Mouse (Mus musculus) forebrain, postnatal 0 days (tissue): ENCODE data around the gene Nup85. TPM values are rescaled to one million over a fixed set of nuclear protein-coding genes. Genes with fewer than 3 reads are reported as not detected.

Experiments used
- ATAC-seq: fragments of 200-750 bp; cut with Nextera tagmentation; 2 replicates; pipeline ENCODE4 v1.8.0; 2017; ENCODE audit warnings: mild to moderate bottlenecking, moderate library complexity
- DNase-seq: peaks from one replicate; pipeline ENCODE4 v3.0.0-alpha.2; 2015
- H3K27ac ChIP-seq: fragments of 300-500 bp; sonication (generic); 2 replicates; pipeline ENCODE4 v1.5.1; 2014; ENCODE audit warnings: low read depth, mild to moderate bottlenecking, antibody characterized with exemption, low read length, moderate library complexity, mixed read lengths
- H3K27me3 ChIP-seq: fragments of 300-500 bp; sonication (generic); 2 replicates; pipeline ENCODE4 v1.6.1; 2014; ENCODE audit warnings: mild to moderate bottlenecking, low read length, mixed read lengths; ENCODE audit not compliant: insufficient read depth
- H3K36me3 ChIP-seq: fragments of 300-500 bp; sonication (generic); 2 replicates; pipeline ENCODE4 v1.6.1; 2014; ENCODE audit warnings: mild to moderate bottlenecking, moderate library complexity; ENCODE audit not compliant: insufficient read depth
- H3K4me1 ChIP-seq: fragments of 300-500 bp; sonication (generic); 2 replicates; pipeline ENCODE4 v1.6.1; 2014; ENCODE audit warnings: antibody characterized with exemption; ENCODE audit not compliant: insufficient read depth
- H3K4me2 ChIP-seq: fragments of 300-500 bp; sonication (generic); 2 replicates; pipeline ENCODE4 v1.6.1; 2014; ENCODE audit warnings: low read depth, mild to moderate bottlenecking, moderate library complexity
- H3K4me3 ChIP-seq: fragments of 300-500 bp; sonication (generic); 2 replicates; pipeline ENCODE4 v1.5.1; 2014; ENCODE audit warnings: low read depth, low read length, mixed read lengths
- H3K9ac ChIP-seq: fragments of 300-500 bp; sonication (generic); 2 replicates; pipeline ENCODE4 v1.6.1; 2014; ENCODE audit warnings: mild to moderate bottlenecking
- H3K9me3 ChIP-seq: fragments of 300-500 bp; sonication (generic); 2 replicates; pipeline ENCODE4 v1.6.1; 2016; ENCODE audit warnings: low read length
- CTCF ChIP-seq: sonication (generic); IDR thresholded peaks from 2 replicates; pipeline ENCODE4 v1.5.1; 2016; ENCODE audit warnings: antibody characterized with exemption, control low read depth, low read depth
- WGBS: fragments of 180-500 bp; shearing (Covaris S2); extraction: QIAGEN DNeasy Blood & Tissue Kit; methylation state at CpG from one replicate; pipeline ENCODE4 v1.1.7; 2014; 5-methylcytosine and 5-hydroxymethylcytosine counted together
- polyA plus RNA-seq: library from polyadenylated mRNA; unstranded; fragments of >200 nt; fragmentation: Nextera tagmentation; extraction: Ambion mirVana; gene quantifications from 2 replicates; pipeline ENCODE4 v1.2.1, GENCODE M21; 2015
- total RNA-seq: library from RNA; depleted of rRNA; stranded (reverse); fragments of >200 nt; gene quantifications from 2 replicates; pipeline ENCODE4 v1.2.3, GENCODE M21; 2014

Nup85 gene
- total and polyA plus RNA-seq, 2 experiments from 2014 or later: 78.7 to 90.3 TPM

GRCm38 (mm10) chr11:115627705-115628464 is 63.7 kb downstream of the Nup85 start, which contains the start of gene Slc25a19:
Slc25a19 (minus strand) TSS chr11:115628295.
- Histone ChIP-seq H3K9ac (peak within 1 kb of the TSS; percentile 65), H3K36me3 (peaks cover 2% of the 10 kb centered on the region), H3K4me1 (peaks cover 5% of the 10 kb centered on the region; the same call in 1 of the 2 replicates), H3K27me3 (no peaks in the 10 kb centered on the region), H3K4me2 (peak within 1 kb of the TSS; percentile 88), H3K9me3 (no peaks in the 10 kb centered on the region), H3K27ac (0 out of 2 replicates have a peak within 1 kb of the TSS, but pooled peaks have one; percentile 36), H3K4me3 (peak within 1 kb of the TSS; percentile 74)
- DNase-seq (peak; percentile 98), ATAC-seq (peak; percentile 100)
- under 1% methylated on average over 47 of the region's 47 CpGs for WGBS
- no peak for TF ChIP-seq CTCF

GRCm38 (mm10) chr11:115628465-115629101 is 64.3 kb downstream of the Nup85 start:
- peak overlapping the region; percentile 88 for H3K4me2 ChIP-seq
- H3K36me3 ChIP-seq: no peaks in the 10 kb centered on the region
- DNase-seq (no peak), ATAC-seq (no peak)
- no peak overlapping the region for H3K27ac ChIP-seq
- no peak for TF ChIP-seq CTCF
- 53% methylated on average over 13 of the region's 13 CpGs for WGBS
- peak overlapping the region; percentile 22 for H3K9ac ChIP-seq
- peaks cover 5% of the 10 kb centered on the region; the same call in 1 of the 2 replicates for H3K4me1 ChIP-seq
- H3K27me3 ChIP-seq: no peaks in the 10 kb centered on the region
- peak overlapping the region; percentile 74 for H3K4me3 ChIP-seq
- H3K9me3 ChIP-seq: no peaks in the 10 kb centered on the region

GRCm38 (mm10) chr11:115629734-115630531 is 65.7 kb downstream of the Nup85 start:
- no peaks in the 10 kb centered on the region for H3K9me3 ChIP-seq
- H3K4me2 ChIP-seq: no peak overlapping the region
- H3K36me3 ChIP-seq: no peaks in the 10 kb centered on the region
- 91% methylated on average over 13 of the region's 13 CpGs for WGBS
- no peak for ATAC-seq
- TF ChIP-seq CTCF: no peak
- H3K27ac ChIP-seq: no peak overlapping the region
- no peak overlapping the region for H3K9ac ChIP-seq
- H3K4me1 ChIP-seq: peaks cover 5% of the 10 kb centered on the region; the same call in 1 of the 2 replicates
- DNase-seq: no peak
- no peak overlapping the region for H3K4me3 ChIP-seq
- no peaks in the 10 kb centered on the region for H3K27me3 ChIP-seq

- no peak overlapping the region for H3K9ac ChIP-seq
- H3K27ac ChIP-seq: no peak overlapping the region
- no peaks in the 10 kb centered on the region for H3K9me3 ChIP-seq
- WGBS: 47% methylated on average over 16 of the region's 16 CpGs
- H3K36me3 ChIP-seq: no peaks in the 10 kb centered on the region
- DNase-seq: no peak
- TF ChIP-seq CTCF: no peak
- peaks cover 5% of the 10 kb centered on the region; the same call in 1 of the 2 replicates for H3K4me1 ChIP-seq
- H3K4me3 ChIP-seq: no peak overlapping the region
- no peaks in the 10 kb centered on the region for H3K27me3 ChIP-seq
- no peak overlapping the region for H3K4me2 ChIP-seq
- ATAC-seq: no peak
These were observed 66.6 kb downstream of the Nup85 start for GRCm38 (mm10) chr11:115630532-115631504.

GRCm38 (mm10) chr11:115631505-115631890 is 67.3 kb downstream of the Nup85 start:
- Histone ChIP-seq H3K4me2 (no peak overlapping the region), H3K36me3 (no peaks in the 10 kb centered on the region), H3K9me3 (no peaks in the 10 kb centered on the region), H3K4me3 (no peak overlapping the region), H3K4me1 (peaks cover 5% of the 10 kb centered on the region; the same call in 1 of the 2 replicates), H3K9ac (no peak overlapping the region), H3K27me3 (no peaks in the 10 kb centered on the region), H3K27ac (no peak overlapping the region)
- WGBS: 21% methylated on average over 3 of the region's 3 CpGs
- no peak for ATAC-seq
- no peak for DNase-seq
- TF ChIP-seq CTCF: peak; percentile 65

GRCm38 (mm10) chr11:115632247-115632646 is 68.0 kb downstream of the Nup85 start:
- Histone ChIP-seq H3K36me3 (no peaks in the 10 kb centered on the region), H3K4me1 (no peaks in the 10 kb centered on the region), H3K4me2 (no peak overlapping the region), H3K9me3 (no peaks in the 10 kb centered on the region), H3K27ac (no peak overlapping the region), H3K27me3 (no peaks in the 10 kb centered on the region), H3K9ac (no peak overlapping the region), H3K4me3 (no peak overlapping the region)
- no peak for TF ChIP-seq CTCF
- 78% methylated on average over 7 of the region's 7 CpGs for WGBS
- DNase-seq (no peak), ATAC-seq (no peak)
